Mouse (Mus musculus) layer of hippocampus, adult 2 months (tissue): ENCODE data around the gene Ptprd. TPM values are rescaled to one million over a fixed set of nuclear protein-coding genes. Genes with fewer than 3 reads are reported as not detected.
A peak's percentile ranks its signal among the peaks of the same experiment; 100 is the strongest.

Source experiments
- DNase-seq, 2 experiments: peaks; one replicate each; pipeline ENCODE4 v3.0.0; 2022; ENCODE audit warnings: low spot score in 2 of 2
- H3K27ac ChIP-seq: fragments of 200-600 bp; 2 replicates; pipeline ENCODE4 v1.8.1; 2022
- H3K4me3 ChIP-seq: fragments of 200-600 bp; 2 replicates; pipeline ENCODE4 v1.8.1; 2022; ENCODE audit warnings: mild to moderate bottlenecking
- CTCF ChIP-seq: fragments of 200-600 bp; conservative IDR thresholded peaks from 2 replicates; pipeline ENCODE4 v1.8.1; 2022; ENCODE audit warnings: antibody characterized with exemption, mild to moderate bottlenecking, moderate library complexity
- total RNA-seq, 2 experiments: library from RNA; stranded (reverse); gene quantifications; 2 replicates each; pipeline ENCODE4 v1.2.3; 2021

Gene Ptprd
- total RNA-seq, 2 experiments from 2014 or later: 153 to 172 TPM

GRCm38 (mm10) chr4:76385818-76386217 is 1825.9 kb downstream of the Ptprd start:
- peak in 1 of 2 experiments; percentile 35 for DNase-seq
- no peak overlapping the region for H3K27ac ChIP-seq
- no peak overlapping the region for H3K4me3 ChIP-seq
- TF ChIP-seq CTCF: no peak

GRCm38 (mm10) chr4:76380312-76380917 is 1831.3 kb downstream of the Ptprd start:
- H3K27ac ChIP-seq: peak overlapping the region; percentile 40
- H3K4me3 ChIP-seq: no peak overlapping the region
- TF ChIP-seq CTCF: 0 out of 2 replicates have a peak, but pooled peaks have one; percentile 7
- DNase-seq: peak; percentile 66 to 80

- H3K27ac ChIP-seq: peak overlapping the region; percentile 54; the same call in 1 of the 2 replicates
Measured at GRCm38 (mm10) chr4:76370041-76370880, 1841.5 kb downstream of the Ptprd start.

GRCm38 (mm10) chr4:76369101-76369500 is 1842.7 kb downstream of the Ptprd start:
- no peak overlapping the region for H3K4me3 ChIP-seq
- TF ChIP-seq CTCF: no peak
- H3K27ac ChIP-seq: no peak overlapping the region
- no peak for DNase-seq

More at GRCm38 (mm10) chr4:76370041-76370880, 1841.5 kb downstream of the Ptprd start:
- DNase-seq: peak; percentile 24 to 52
- TF ChIP-seq CTCF: no peak
- H3K4me3 ChIP-seq: no peak overlapping the region

GRCm38 (mm10) chr4:76368291-76368690 is 1843.5 kb downstream of the Ptprd start:
- no peak for TF ChIP-seq CTCF
- Histone ChIP-seq H3K27ac (no peak overlapping the region), H3K4me3 (no peak overlapping the region)
- no peak for DNase-seq

GRCm38 (mm10) chr4:76367285-76367684 is 1844.5 kb downstream of the Ptprd start:
- no peak overlapping the region for H3K27ac ChIP-seq
- DNase-seq: no peak
- no peak for TF ChIP-seq CTCF
- H3K4me3 ChIP-seq: no peak overlapping the region

GRCm38 (mm10) chr4:76365871-76366270 is 1845.9 kb downstream of the Ptprd start:
- Histone ChIP-seq H3K4me3 (no peak overlapping the region), H3K27ac (peak overlapping the region; percentile 49; the same call in 1 of the 2 replicates)
- TF ChIP-seq CTCF: no peak
- peak; percentile 19 to 23 for DNase-seq

GRCm38 (mm10) chr4:76361546-76361945 is 1850.2 kb downstream of the Ptprd start:
- no peak for DNase-seq
- no peak overlapping the region for H3K4me3 ChIP-seq
- no peak overlapping the region for H3K27ac ChIP-seq
- no peak for TF ChIP-seq CTCF

GRCm38 (mm10) chr4:76354167-76354566 is 1857.6 kb downstream of the Ptprd start:
- H3K27ac ChIP-seq: no peak overlapping the region
- no peak for DNase-seq
- no peak for TF ChIP-seq CTCF
- H3K4me3 ChIP-seq: no peak overlapping the region

GRCm38 (mm10) chr4:76352468-76352867 is 1859.3 kb downstream of the Ptprd start:
- TF ChIP-seq CTCF: no peak
- no peak for DNase-seq
- Histone ChIP-seq H3K27ac (no peak overlapping the region), H3K4me3 (no peak overlapping the region)

GRCm38 (mm10) chr4:76351201-76351979 is 1860.4 kb downstream of the Ptprd start:
- H3K27ac ChIP-seq: no peak overlapping the region
- no peak overlapping the region for H3K4me3 ChIP-seq
- DNase-seq: no peak
- TF ChIP-seq CTCF: no peak

GRCm38 (mm10) chr4:76350241-76350962 is 1861.4 kb downstream of the Ptprd start:
- no peak for DNase-seq
- TF ChIP-seq CTCF: no peak
- Histone ChIP-seq H3K27ac (no peak overlapping the region), H3K4me3 (no peak overlapping the region)
